Mouse (Mus musculus) cerebellum, adult 2 months (tissue): ENCODE results near the gene Phldb3.

ENCODE experiments used
- CTCF ChIP-seq: fragments of 200-500 bp; IDR thresholded peaks from 2 replicates; pipeline ENCODE4 v1.5.1; 2011; ENCODE audit warnings: low read depth, mild to moderate bottlenecking, control low read depth, low read length, moderate library complexity, borderline replicate concordance; ENCODE audit not compliant: insufficient read depth
- POLR2A ChIP-seq: fragments of 200-500 bp; IDR thresholded peaks from 2 replicates; pipeline ENCODE4 v1.6.1; 2011; ENCODE audit warnings: low read length, control low read depth, borderline replicate concordance; ENCODE audit not compliant: insufficient read depth

- TF ChIP-seq POLR2A (no peak), CTCF (no peak)
Observed at GRCm38 (mm10) chr7:24628685-24629610, 18.4 kb downstream of the Phldb3 start.
